Mouse (Mus musculus) embryonic facial prominence, embryonic 14.5 days (tissue): ENCODE data around the gene Synrg. TPM values are rescaled to one million over a fixed set of nuclear protein-coding genes. Genes with fewer than 3 reads are reported as not detected.

Experiments
- ATAC-seq: fragments of 200-750 bp; cut with Nextera tagmentation; 2 replicates; pipeline ENCODE4 v1.8.0; 2017; ENCODE audit warnings: low read depth, moderate number of reproducible peaks, moderate TSS enrichment
- DNase-seq: peaks from one replicate; pipeline ENCODE4 v3.0.0-alpha.2; 2015; ENCODE audit warnings: low spot score
- H3K27ac ChIP-seq: fragments of 300-500 bp; sonication (generic); replicated peaks from 2 replicates; pipeline ENCODE4 v1.5.1; 2014; ENCODE audit warnings: low read depth, mild to moderate bottlenecking, low read length, moderate library complexity
- H3K27me3 ChIP-seq: fragments of 300-500 bp; sonication (generic); replicated peaks from 2 replicates; pipeline ENCODE4 v1.6.1; 2014; ENCODE audit warnings: low read length; ENCODE audit not compliant: control insufficient read depth, insufficient read depth
- H3K36me3 ChIP-seq: fragments of 300-500 bp; sonication (generic); 2 replicates; pipeline ENCODE4 v1.6.1; 2014; ENCODE audit warnings: low read length, mixed read lengths; ENCODE audit not compliant: control insufficient read depth, insufficient read depth
- H3K4me1 ChIP-seq: fragments of 300-500 bp; sonication (generic); 2 replicates; pipeline ENCODE4 v1.6.1; 2014; ENCODE audit warnings: antibody characterized with exemption, low read length; ENCODE audit not compliant: control insufficient read depth, insufficient read depth
- H3K4me2 ChIP-seq: fragments of 300-500 bp; sonication (generic); 2 replicates; pipeline ENCODE4 v1.6.1; 2014; ENCODE audit warnings: low read depth, mild to moderate bottlenecking, low read length, moderate library complexity, mixed read lengths
- H3K4me3 ChIP-seq: fragments of 300-500 bp; sonication (generic); 2 replicates; pipeline ENCODE4 v1.5.1; 2014; ENCODE audit warnings: low read depth, mild to moderate bottlenecking, low read length
- H3K9ac ChIP-seq: fragments of 300-500 bp; sonication (generic); 2 replicates; pipeline ENCODE4 v1.6.1; 2014; ENCODE audit warnings: low read depth, mild to moderate bottlenecking, low read length, moderate library complexity, mixed read lengths
- H3K9me3 ChIP-seq: fragments of 300-500 bp; sonication (generic); 2 replicates; pipeline ENCODE4 v1.6.1; 2016; ENCODE audit warnings: low read length; ENCODE audit not compliant: control insufficient read depth
- WGBS: fragments of 180-500 bp; shearing (Covaris S2); extraction: QIAGEN DNeasy Blood & Tissue Kit; methylation state at CpG from one replicate; pipeline ENCODE4 v1.1.7; 2014; 5-methylcytosine and 5-hydroxymethylcytosine counted together
- polyA plus RNA-seq: library from polyadenylated mRNA; unstranded; fragments of >200 nt; fragmentation: Nextera tagmentation; extraction: Ambion mirVana; gene quantifications from 2 replicates; pipeline ENCODE4 v1.2.1, GENCODE M21; 2014

The Synrg gene
- polyA plus RNA-seq, 1 experiment from 2014 or later = 10.1 TPM

DNA sequence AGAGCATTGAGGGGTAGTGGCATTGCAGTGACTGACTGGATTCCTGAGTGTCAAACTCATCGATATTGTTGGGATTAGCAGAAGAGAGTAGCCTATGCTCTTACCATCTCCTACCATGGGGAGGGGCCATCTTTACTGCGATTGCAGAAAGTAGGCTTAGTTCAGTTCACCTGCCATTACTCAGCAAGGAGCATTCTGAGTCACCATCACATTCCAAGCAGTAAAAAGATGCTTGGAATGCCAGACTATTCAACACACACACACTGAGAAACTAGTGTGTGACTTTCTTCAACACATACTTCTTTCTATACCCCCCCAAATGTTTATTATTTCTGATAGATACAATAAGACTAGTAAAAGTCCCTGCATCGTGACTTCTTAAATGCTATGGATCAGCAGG lies 116.1 kb downstream of the Synrg start:
- no peak overlapping the region for H3K4me3 ChIP-seq
- DNase-seq (no peak), ATAC-seq (no peak)
- no peaks in the 10 kb centered on the region for H3K4me1 ChIP-seq
- no peak overlapping the region for H3K9ac ChIP-seq
- 90% methylated on average over 3 of the region's 3 CpGs for WGBS
- H3K27ac ChIP-seq = no peak overlapping the region
- H3K27me3 ChIP-seq = no peaks in the 10 kb centered on the region
- no peak overlapping the region for H3K4me2 ChIP-seq
- H3K9me3 ChIP-seq = no peaks in the 10 kb centered on the region
- peaks cover 42% of the 10 kb centered on the region for H3K36me3 ChIP-seq

DNA sequence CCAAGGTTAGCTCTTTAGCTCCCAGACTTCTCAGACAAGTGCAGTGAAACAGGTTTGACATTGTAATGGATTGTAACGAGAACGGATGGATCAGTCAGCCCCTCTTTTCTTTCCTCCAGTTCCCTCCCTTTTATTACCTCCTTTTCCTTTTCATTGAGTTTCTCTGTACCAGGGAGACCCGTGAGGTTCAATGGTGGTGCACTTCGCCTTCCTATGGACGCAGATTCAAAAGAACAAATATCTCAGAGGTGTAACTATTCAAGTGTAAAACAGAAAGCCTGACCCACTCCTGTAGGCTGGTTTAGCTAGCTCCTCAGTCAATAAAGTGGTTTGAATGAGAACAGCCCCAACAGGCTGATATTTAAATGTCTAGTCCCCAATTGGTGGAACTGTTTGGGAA lies 117.7 kb downstream of the Synrg start:
- DNase-seq (no peak), ATAC-seq (no peak)
- Histone ChIP-seq H3K36me3 (peaks cover 55% of the 10 kb centered on the region), H3K9me3 (no peaks in the 10 kb centered on the region), H3K4me2 (no peak overlapping the region), H3K27me3 (no peaks in the 10 kb centered on the region), H3K4me1 (no peaks in the 10 kb centered on the region), H3K4me3 (no peak overlapping the region), H3K27ac (no peak overlapping the region), H3K9ac (no peak overlapping the region)
- WGBS = 95% methylated on average over 5 of the region's 5 CpGs

DNA sequence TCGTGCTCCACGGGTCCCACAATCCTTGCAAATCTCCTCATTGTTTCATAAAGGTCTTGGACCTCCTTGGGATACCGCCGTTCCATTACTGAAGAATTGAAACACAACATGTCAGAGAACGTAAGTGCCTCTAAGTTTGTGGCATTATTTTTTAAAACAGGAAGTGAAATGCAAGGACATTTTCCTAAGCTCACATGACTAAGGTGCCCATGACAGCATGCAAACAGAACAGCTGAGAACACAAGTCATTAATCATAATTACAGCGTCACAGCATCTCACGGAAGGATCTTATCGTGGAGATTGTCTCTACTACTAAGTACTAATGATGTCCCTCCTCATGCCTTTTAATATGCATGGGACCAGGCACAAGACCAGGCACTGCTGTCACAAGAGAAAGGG lies 126.3 kb downstream of the Synrg start:
- 93% methylated on average over 8 of the region's 8 CpGs for WGBS
- Histone ChIP-seq H3K27me3 (no peaks in the 10 kb centered on the region), H3K36me3 (peaks cover 84% of the 10 kb centered on the region), H3K9ac (no peak overlapping the region), H3K4me2 (no peak overlapping the region), H3K4me3 (no peak overlapping the region), H3K4me1 (no peaks in the 10 kb centered on the region), H3K9me3 (no peaks in the 10 kb centered on the region), H3K27ac (no peak overlapping the region)
- DNase-seq (no peak), ATAC-seq (no peak)

Other genes starting within 250 kb of the Synrg start
- gene Wfdc21, start 217.5 kb upstream of the Synrg start, polyA plus RNA-seq = 1.1 and 1.4 TPM in 2 replicates
- gene Heatr6, start 210.7 kb upstream of the Synrg start, polyA plus RNA-seq = 19.2 and 26.1 TPM in 2 replicates
- 0.09 TPM in 1 of 2 replicates, not detected in the other for gene Hnf1b, start 114.4 kb upstream of the Synrg start, polyA plus RNA-seq
- gene Ddx52, start 22.4 kb upstream of the Synrg start, polyA plus RNA-seq = 29.0 and 33.3 TPM in 2 replicates
- 17.6 and 21.1 TPM in 2 replicates for gene Dusp14, start 104.8 kb downstream of the Synrg start, polyA plus RNA-seq
- 29.4 and 33.9 TPM in 2 replicates for gene Tada2a, start 165.2 kb downstream of the Synrg start, polyA plus RNA-seq
- gene Acaca, start 165.2 kb downstream of the Synrg start, polyA plus RNA-seq = 17.4 and 20.5 TPM in 2 replicates
- gene Gm11437, start 203.0 kb downstream of the Synrg start, polyA plus RNA-seq = not detected in 2 replicates